Mouse (Mus musculus) small intestine, adult 2 months (tissue): ENCODE results near the gene Itga4.

ENCODE experiments used
- CTCF ChIP-seq: fragments of 200-500 bp; IDR thresholded peaks from 2 replicates; pipeline ENCODE4 v1.5.1; 2012; ENCODE audit warnings: low read depth, mild to moderate bottlenecking, control low read depth, inconsistent platforms, low read length, moderate library complexity, mixed read lengths; ENCODE audit not compliant: insufficient replicate concordance, insufficient read length; ENCODE audit errors: extremely low read depth
- POLR2A ChIP-seq: fragments of 200-500 bp; IDR thresholded peaks from 2 replicates; pipeline ENCODE4 v1.6.1; 2012; ENCODE audit warnings: low read depth, mild to moderate bottlenecking, control low read depth, inconsistent platforms, low read length, moderate library complexity

GRCm38 (mm10) chr2:79363920-79364319 lies 108.7 kb downstream of the Itga4 start:
- no peak for TF ChIP-seq CTCF
- no peak for TF ChIP-seq POLR2A
